Mouse (Mus musculus): ENCODE data around the gene Gtf2h3. TPM values are rescaled to one million over a fixed set of nuclear protein-coding genes. Genes with fewer than 3 reads are reported as not detected.

Gene Gtf2h3
- 9.6 and 10.1 TPM in 2 replicates for polyA plus RNA-seq (2012; ENCODE audit: insufficient read depth, insufficient read length, missing spikeins)

- peaks cover 30% of the 10 kb centered on the region for H3K4me1 ChIP-seq (ENCODE audit: control insufficient read depth, insufficient read depth, low read length)
- TF ChIP-seq CTCF (IDR thresholded peaks at IDR 0.05; ENCODE audit: low read depth, low read length), result no peak
- no peak for TF ChIP-seq POLR2A (IDR thresholded peaks at IDR 0.05; ENCODE audit: borderline replicate concordance, low read depth, low read length)
- no peak within 1 kb of the TSS; the same call in 1 of the 2 replicates for H3K27ac ChIP-seq (ENCODE audit: insufficient read depth, low read depth, low read length)
- H3K4me3 ChIP-seq (ENCODE audit: insufficient read depth, low read length), result peak within 1 kb of the TSS; percentile 61
Observed at GRCm38 (mm10) chr5:124578633-124579317, at the start of gene Gtf2h3, which contains the start of gene Eif2b1. Gene Gtf2h3 (plus strand): TSS chr5:124579140. Gene Eif2b1 (minus strand): TSS chr5:124579131.

- TF ChIP-seq CTCF (IDR thresholded peaks at IDR 0.05; ENCODE audit: low read depth, low read length), result no peak
- TF ChIP-seq POLR2A (IDR thresholded peaks at IDR 0.05; ENCODE audit: borderline replicate concordance, low read depth, low read length), result no peak
- Histone ChIP-seq H3K4me1 (ENCODE audit: control insufficient read depth, insufficient read depth, low read length) (peaks cover 16% of the 10 kb centered on the region), H3K27ac (ENCODE audit: insufficient read depth, low read depth, low read length) (no peak overlapping the region), H3K4me3 (ENCODE audit: insufficient read depth, low read length) (no peak overlapping the region)
Observed at GRCm38 (mm10) chr5:124529191-124529651, 49.7 kb upstream of the Gtf2h3 start.

- no peak overlapping the region; the same call in 1 of the 2 replicates for H3K4me3 ChIP-seq (ENCODE audit: insufficient read depth, low read length)
- TF ChIP-seq POLR2A (IDR thresholded peaks at IDR 0.05; ENCODE audit: borderline replicate concordance, low read depth, low read length) (no peak), CTCF (IDR thresholded peaks at IDR 0.05; ENCODE audit: low read depth, low read length) (no peak)
- H3K27ac ChIP-seq (ENCODE audit: insufficient read depth, low read depth, low read length), result no peak overlapping the region
- peaks cover 16% of the 10 kb centered on the region for H3K4me1 ChIP-seq (ENCODE audit: control insufficient read depth, insufficient read depth, low read length)
Observed at GRCm38 (mm10) chr5:124529697-124530096, 49.2 kb upstream of the Gtf2h3 start.

GRCm38 (mm10) chr5:124530655-124531582 is 48.0 kb upstream of the Gtf2h3 start, which contains the start of gene Rilpl1:
Gene Rilpl1 (minus strand): TSS chr5:124531391.
- Histone ChIP-seq H3K27ac (ENCODE audit: insufficient read depth, low read depth, low read length) (no peak within 1 kb of the TSS), H3K4me1 (ENCODE audit: control insufficient read depth, insufficient read depth, low read length) (peaks cover 16% of the 10 kb centered on the region), H3K4me3 (ENCODE audit: insufficient read depth, low read length) (peak within 1 kb of the TSS; percentile 66)
- TF ChIP-seq CTCF (IDR thresholded peaks at IDR 0.05; ENCODE audit: low read depth, low read length) (no peak), POLR2A (IDR thresholded peaks at IDR 0.05; ENCODE audit: borderline replicate concordance, low read depth, low read length) (no peak)

- Histone ChIP-seq H3K4me1 (ENCODE audit: control insufficient read depth, insufficient read depth, low read length) (peaks cover 12% of the 10 kb centered on the region), H3K27ac (ENCODE audit: insufficient read depth, low read depth, low read length) (no peak overlapping the region), H3K4me3 (ENCODE audit: insufficient read depth, low read length) (peak overlapping the region; percentile 66)
- TF ChIP-seq CTCF (IDR thresholded peaks at IDR 0.05; ENCODE audit: low read depth, low read length), result no peak
- no peak for TF ChIP-seq POLR2A (IDR thresholded peaks at IDR 0.05; ENCODE audit: borderline replicate concordance, low read depth, low read length)
Observed at GRCm38 (mm10) chr5:124531583-124531930, 47.4 kb upstream of the Gtf2h3 start.

GRCm38 (mm10) chr5:124532451-124532850 is 46.5 kb upstream of the Gtf2h3 start:
- TF ChIP-seq POLR2A (IDR thresholded peaks at IDR 0.05; ENCODE audit: borderline replicate concordance, low read depth, low read length) (no peak), CTCF (IDR thresholded peaks at IDR 0.05; ENCODE audit: low read depth, low read length) (no peak)
- no peak overlapping the region for H3K27ac ChIP-seq (ENCODE audit: insufficient read depth, low read depth, low read length)
- peaks cover 17% of the 10 kb centered on the region for H3K4me1 ChIP-seq (ENCODE audit: control insufficient read depth, insufficient read depth, low read length)
- no peak overlapping the region for H3K4me3 ChIP-seq (ENCODE audit: insufficient read depth, low read length)

GRCm38 (mm10) chr5:124535016-124535415 is 43.9 kb upstream of the Gtf2h3 start:
- H3K4me3 ChIP-seq (ENCODE audit: insufficient read depth, low read length), result no peak overlapping the region
- H3K4me1 ChIP-seq (ENCODE audit: control insufficient read depth, insufficient read depth, low read length), result peaks cover 12% of the 10 kb centered on the region
- TF ChIP-seq POLR2A (IDR thresholded peaks at IDR 0.05; ENCODE audit: borderline replicate concordance, low read depth, low read length) (no peak), CTCF (IDR thresholded peaks at IDR 0.05; ENCODE audit: low read depth, low read length) (no peak)
- H3K27ac ChIP-seq (ENCODE audit: insufficient read depth, low read depth, low read length), result no peak overlapping the region

GRCm38 (mm10) chr5:124536776-124537175 is 42.2 kb upstream of the Gtf2h3 start:
- no peak for TF ChIP-seq CTCF (IDR thresholded peaks at IDR 0.05; ENCODE audit: low read depth, low read length)
- TF ChIP-seq POLR2A (IDR thresholded peaks at IDR 0.05; ENCODE audit: borderline replicate concordance, low read depth, low read length), result no peak
- H3K27ac ChIP-seq (ENCODE audit: insufficient read depth, low read depth, low read length), result no peak overlapping the region
- H3K4me3 ChIP-seq (ENCODE audit: insufficient read depth, low read length), result no peak overlapping the region
- peaks cover 7% of the 10 kb centered on the region; the same call in 1 of the 2 replicates for H3K4me1 ChIP-seq (ENCODE audit: control insufficient read depth, insufficient read depth, low read length)

- Histone ChIP-seq H3K4me1 (ENCODE audit: control insufficient read depth, insufficient read depth, low read length) (peaks cover 12% of the 10 kb centered on the region), H3K4me3 (ENCODE audit: insufficient read depth, low read length) (no peak overlapping the region), H3K27ac (ENCODE audit: insufficient read depth, low read depth, low read length) (no peak overlapping the region)
- TF ChIP-seq POLR2A (IDR thresholded peaks at IDR 0.05; ENCODE audit: borderline replicate concordance, low read depth, low read length) (no peak), CTCF (IDR thresholded peaks at IDR 0.05; ENCODE audit: low read depth, low read length) (no peak)
Observed at GRCm38 (mm10) chr5:124538813-124539792, 39.8 kb upstream of the Gtf2h3 start.

Measured in bone marrow macrophage, adult 2 months (primary cell).